Mouse (Mus musculus) retina, embryonic 14.5 days (tissue): ENCODE results near the gene Orai3.
"Not testable (repeated sequence)": the region's sequence is repeated elsewhere in the genome, so short reads cannot be mapped to it uniquely, and the experiment has no call there.

Experiments
- DNase-seq: peaks from one replicate; pipeline ENCODE4 v3.0.0-alpha.2; 2015; ENCODE audit warnings: low spot score

Orai3 gene

GRCm38 (mm10) chr7:127769651-127770038 is at the start of gene Orai3:
Gene Orai3 (plus strand): TSS chr7:127769815.
- peak; percentile 82 for DNase-seq

GRCm38 (mm10) chr7:127725490-127725889 is 44.1 kb upstream of the Orai3 start:
- no peak for DNase-seq

GRCm38 (mm10) chr7:127725924-127726323 is 43.7 kb upstream of the Orai3 start:
- DNase-seq = no peak

GRCm38 (mm10) chr7:127727898-127728297 is 41.7 kb upstream of the Orai3 start:
- DNase-seq = no peak

- DNase-seq = no peak
Measured at GRCm38 (mm10) chr7:127730170-127730569, 39.4 kb upstream of the Orai3 start.

- not testable (repeated sequence) for DNase-seq
Measured at GRCm38 (mm10) chr7:127732066-127732465, 37.5 kb upstream of the Orai3 start, which contains the start of gene Ctf2. Gene Ctf2 (minus strand): TSS chr7:127732166.

GRCm38 (mm10) chr7:127744366-127745045 is 25.1 kb upstream of the Orai3 start, which contains the start of gene Fbxl19:
Gene Fbxl19 (plus strand): TSS chr7:127744543.
- peak; percentile 85 for DNase-seq

- DNase-seq = peak; percentile 97
Measured at GRCm38 (mm10) chr7:127745251-127745651, 24.4 kb upstream of the Orai3 start.

- peak; percentile 97 for DNase-seq
Measured at GRCm38 (mm10) chr7:127745652-127746493, 23.7 kb upstream of the Orai3 start.

GRCm38 (mm10) chr7:127746494-127747491 is 22.8 kb upstream of the Orai3 start:
- peak; percentile 65 for DNase-seq

- no peak for DNase-seq
Measured at GRCm38 (mm10) chr7:127747559-127748234, 21.9 kb upstream of the Orai3 start.

GRCm38 (mm10) chr7:127748235-127748560 is 21.4 kb upstream of the Orai3 start:
- DNase-seq = no peak

- no peak for DNase-seq
Measured at GRCm38 (mm10) chr7:127750131-127751127, 19.2 kb upstream of the Orai3 start.

- DNase-seq = no peak
Measured at GRCm38 (mm10) chr7:127751619-127752018, 18.0 kb upstream of the Orai3 start.

GRCm38 (mm10) chr7:127752069-127752468 is 17.5 kb upstream of the Orai3 start:
- DNase-seq = no peak

- no peak for DNase-seq
Measured at GRCm38 (mm10) chr7:127753158-127753557, 16.5 kb upstream of the Orai3 start.

GRCm38 (mm10) chr7:127753741-127754140 is 15.9 kb upstream of the Orai3 start:
- no peak for DNase-seq

- DNase-seq = no peak
Measured at GRCm38 (mm10) chr7:127759716-127760115, 9.9 kb upstream of the Orai3 start.

- DNase-seq = no peak
Measured at GRCm38 (mm10) chr7:127760478-127760877, 9.1 kb upstream of the Orai3 start.

- peak; percentile 85 for DNase-seq
Measured at GRCm38 (mm10) chr7:127761026-127761425, 8.6 kb upstream of the Orai3 start.
